Mouse (Mus musculus): ENCODE measurements around the gene Vegfd.

Gene Vegfd

GRCm38 (mm10) chrX:164420518-164420917, 47.3 kb downstream of the Vegfd start:
- no peak for DNase-seq

- no peak for DNase-seq
Measured at GRCm38 (mm10) chrX:164424821-164425220, 51.6 kb downstream of the Vegfd start.

GRCm38 (mm10) chrX:164427295-164427694, 54.1 kb downstream of the Vegfd start:
- no peak for DNase-seq

GRCm38 (mm10) chrX:164428224-164428623, 55.0 kb downstream of the Vegfd start:
- no peak for DNase-seq

- DNase-seq: no peak
Measured at GRCm38 (mm10) chrX:164430621-164431020, 57.4 kb downstream of the Vegfd start.

- DNase-seq: no peak
Measured at GRCm38 (mm10) chrX:164431133-164431532, 58.0 kb downstream of the Vegfd start.

- DNase-seq: no peak
Measured at GRCm38 (mm10) chrX:164431541-164431940, 58.4 kb downstream of the Vegfd start.

- DNase-seq: no peak
Measured at GRCm38 (mm10) chrX:164432682-164433081, 59.5 kb downstream of the Vegfd start.

GRCm38 (mm10) chrX:164436709-164437108, 63.5 kb downstream of the Vegfd start, which contains the start of gene Asb11:
Asb11 (plus strand) TSS chrX:164436994.
- DNase-seq: no peak

GRCm38 (mm10) chrX:164439462-164439861, 66.3 kb downstream of the Vegfd start:
- DNase-seq: no peak

GRCm38 (mm10) chrX:164440140-164440539, 67.0 kb downstream of the Vegfd start:
- no peak for DNase-seq

GRCm38 (mm10) chrX:164440703-164441102, 67.5 kb downstream of the Vegfd start:
- no peak for DNase-seq

- DNase-seq: no peak
Measured at GRCm38 (mm10) chrX:164441306-164441705, 68.1 kb downstream of the Vegfd start.

- DNase-seq: no peak
Measured at GRCm38 (mm10) chrX:164445601-164446000, 72.4 kb downstream of the Vegfd start.

- peak in 1 of 2 experiments; percentile 6 for DNase-seq
Measured at GRCm38 (mm10) chrX:164446106-164446551, 73.0 kb downstream of the Vegfd start.

GRCm38 (mm10) chrX:164446835-164447681, 73.9 kb downstream of the Vegfd start:
- DNase-seq: no peak

GRCm38 (mm10) chrX:164447682-164448071, 74.5 kb downstream of the Vegfd start:
- no peak for DNase-seq

GRCm38 (mm10) chrX:164449201-164449600, 76.0 kb downstream of the Vegfd start:
- peak; percentile 48 to 49 for DNase-seq
